In the genomic region with DNA sequence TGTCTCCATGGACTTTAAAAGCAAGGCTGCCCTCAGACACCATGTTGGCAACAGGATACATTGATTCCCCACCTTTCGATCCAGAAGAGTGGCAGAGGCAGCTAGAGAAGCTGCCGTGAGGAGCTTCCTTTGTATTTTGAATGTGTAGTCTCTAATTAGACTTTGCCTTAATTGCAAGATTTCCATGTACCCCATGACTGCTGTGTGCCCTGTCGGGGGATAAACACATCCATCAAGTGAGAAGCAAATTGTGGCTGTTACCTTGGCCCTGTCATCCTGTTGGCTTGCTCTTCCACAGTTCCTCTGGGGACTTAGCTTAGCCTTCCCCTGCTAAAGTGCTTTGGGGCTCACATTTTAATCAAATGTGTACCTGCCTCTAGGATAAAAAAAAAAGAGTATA, we compare ENCODE assay signal across 10 mouse cellular contexts.
"Had no signal": no experiment of that assay in that cellular context is flagged by ENCODE, and none has a peak within 500 bp of the region (broad histone marks: within the 10 kb centered on the region; RNA-seq: fewer than 3 reads in every experiment).

No protein-coding gene starts in this region.

- H3K9ac ChIP-seq: lung, embryonic 14.5 days; midbrain, embryonic 13.5 days had no signal

- DNase-seq: kidney, adult 8-10 months; kidney, postnatal 25 days; thymus, postnatal 14 days had no signal

- H3K36me3 ChIP-seq: midbrain, embryonic 13.5 days had no signal

- H3K4me2 ChIP-seq: liver, embryonic 11.5 days; lung, embryonic 14.5 days; midbrain, embryonic 13.5 days had no signal

- ATAC-seq: intestine, postnatal 0 days; midbrain, embryonic 13.5 days had no signal

- H3K27me3 ChIP-seq: megakaryocyte, embryonic 14.5 days had no signal

- H3K4me1 ChIP-seq: megakaryocyte, embryonic 14.5 days had no signal

- H3K27ac ChIP-seq: left cerebral cortex, adult 2 months; midbrain, embryonic 13.5 days; stomach, postnatal 0 days had no signal

- H3K9me3 ChIP-seq: midbrain, embryonic 13.5 days had no signal

- H3K4me3 ChIP-seq: left cerebral cortex, adult 2 months; megakaryocyte, embryonic 14.5 days; midbrain, embryonic 13.5 days had no signal
